Mouse (Mus musculus): ENCODE measurements at regions not wholly inside any gene's neighbourhood (a gene's known extent, or its start where the extent isn't known, plus 50 kb on each side); places are given as distances from the start of the nearest gene placed in this dataset.
A peak's percentile ranks its signal among the peaks of the same experiment; 100 is the strongest.

GRCm38 (mm10) chr17:51304964-51305363, 125.8 kb upstream of the Tbc1d5 start:
- Histone ChIP-seq H3K4me2 (0 out of 2 replicates have a peak overlapping the region, but pooled peaks have one; percentile 27), H3K4me3 (ENCODE audit: low read depth, low read length) (no peak overlapping the region), H3K27me3 (ENCODE audit: insufficient read depth, low read length) (no peaks in the 10 kb centered on the region), H3K9ac (no peak overlapping the region), H3K27ac (ENCODE audit: low read depth) (no peak overlapping the region), H3K4me1 (ENCODE audit: insufficient read depth) (no peaks in the 10 kb centered on the region), H3K9me3 (ENCODE audit: low read depth, low read length) (no peaks in the 10 kb centered on the region), H3K36me3 (ENCODE audit: insufficient read depth) (no peaks in the 10 kb centered on the region)
- DNase-seq (peak; percentile 2), ATAC-seq (ENCODE audit: insufficient read depth) (peak; percentile 76; the same call in 1 of the 2 replicates)
- 42% methylated on average over 14 of the region's 14 CpGs for WGBS
- TF ChIP-seq CTCF (IDR thresholded peaks at IDR 0.05; ENCODE audit: low read depth), result no peak

- H3K9ac ChIP-seq, result no peak overlapping the region
- no peak overlapping the region for H3K4me3 ChIP-seq (ENCODE audit: low read depth, low read length)
- H3K9me3 ChIP-seq (ENCODE audit: low read depth, low read length), result no peaks in the 10 kb centered on the region
- no peak for DNase-seq
- H3K36me3 ChIP-seq (ENCODE audit: insufficient read depth), result no peaks in the 10 kb centered on the region
- H3K27me3 ChIP-seq (ENCODE audit: insufficient read depth, low read length), result no peaks in the 10 kb centered on the region
- no peak for ATAC-seq (ENCODE audit: insufficient read depth)
- no peak for TF ChIP-seq CTCF (IDR thresholded peaks at IDR 0.05; ENCODE audit: low read depth)
- no peaks in the 10 kb centered on the region for H3K4me1 ChIP-seq (ENCODE audit: insufficient read depth)
- H3K27ac ChIP-seq (ENCODE audit: low read depth), result no peak overlapping the region
- no peak overlapping the region for H3K4me2 ChIP-seq
- WGBS, result 97% methylated on average over 1 of the region's 1 CpGs
These were observed 111.6 kb upstream of the Tbc1d5 start for GRCm38 (mm10) chr17:51290741-51291140.

GRCm38 (mm10) chr17:51288751-51289150, 109.6 kb upstream of the Tbc1d5 start:
- Histone ChIP-seq H3K9ac (no peak overlapping the region), H3K27me3 (ENCODE audit: insufficient read depth, low read length) (no peaks in the 10 kb centered on the region), H3K9me3 (ENCODE audit: low read depth, low read length) (no peaks in the 10 kb centered on the region), H3K4me2 (no peak overlapping the region), H3K4me3 (ENCODE audit: low read depth, low read length) (no peak overlapping the region), H3K4me1 (ENCODE audit: insufficient read depth) (no peaks in the 10 kb centered on the region), H3K36me3 (ENCODE audit: insufficient read depth) (no peaks in the 10 kb centered on the region), H3K27ac (ENCODE audit: low read depth) (no peak overlapping the region)
- WGBS, result 71% methylated on average over 7 of the region's 7 CpGs
- ATAC-seq (ENCODE audit: insufficient read depth) (no peak), DNase-seq (peak; percentile 13)
- TF ChIP-seq CTCF (IDR thresholded peaks at IDR 0.05; ENCODE audit: low read depth), result peak; percentile 49

GRCm38 (mm10) chr17:51287878-51288277, 108.7 kb upstream of the Tbc1d5 start:
- Histone ChIP-seq H3K27me3 (ENCODE audit: insufficient read depth, low read length) (no peaks in the 10 kb centered on the region), H3K36me3 (ENCODE audit: insufficient read depth) (no peaks in the 10 kb centered on the region), H3K9me3 (ENCODE audit: low read depth, low read length) (no peaks in the 10 kb centered on the region), H3K4me1 (ENCODE audit: insufficient read depth) (no peaks in the 10 kb centered on the region), H3K27ac (ENCODE audit: low read depth) (no peak overlapping the region), H3K4me3 (ENCODE audit: low read depth, low read length) (no peak overlapping the region), H3K9ac (no peak overlapping the region), H3K4me2 (no peak overlapping the region)
- ATAC-seq (ENCODE audit: insufficient read depth), result no peak
- TF ChIP-seq CTCF (IDR thresholded peaks at IDR 0.05; ENCODE audit: low read depth), result no peak
- 74% methylated on average over 8 of the region's 8 CpGs for WGBS
- no peak for DNase-seq

- no peak overlapping the region for H3K4me3 ChIP-seq (ENCODE audit: low read depth, low read length)
- no peaks in the 10 kb centered on the region for H3K9me3 ChIP-seq (ENCODE audit: low read depth, low read length)
- H3K27ac ChIP-seq (ENCODE audit: low read depth), result no peak overlapping the region
- no peak for TF ChIP-seq CTCF (IDR thresholded peaks at IDR 0.05; ENCODE audit: low read depth)
- H3K27me3 ChIP-seq (ENCODE audit: insufficient read depth, low read length), result no peaks in the 10 kb centered on the region
- H3K36me3 ChIP-seq (ENCODE audit: insufficient read depth), result no peaks in the 10 kb centered on the region
- ATAC-seq (ENCODE audit: insufficient read depth) (no peak), DNase-seq (no peak)
- H3K4me1 ChIP-seq (ENCODE audit: insufficient read depth), result no peaks in the 10 kb centered on the region
- H3K9ac ChIP-seq, result no peak overlapping the region
- no peak overlapping the region for H3K4me2 ChIP-seq
- 72% methylated on average over 5 of the region's 5 CpGs for WGBS
These were observed 106.2 kb upstream of the Tbc1d5 start for GRCm38 (mm10) chr17:51285362-51285761.

GRCm38 (mm10) chr17:51278771-51279170, 99.6 kb upstream of the Tbc1d5 start:
- DNase-seq, result no peak
- H3K4me3 ChIP-seq (ENCODE audit: low read depth, low read length), result no peak overlapping the region
- no peaks in the 10 kb centered on the region for H3K36me3 ChIP-seq (ENCODE audit: insufficient read depth)
- H3K4me1 ChIP-seq (ENCODE audit: insufficient read depth), result no peaks in the 10 kb centered on the region
- H3K27me3 ChIP-seq (ENCODE audit: insufficient read depth, low read length), result no peaks in the 10 kb centered on the region
- ATAC-seq (ENCODE audit: insufficient read depth), result no peak
- no peak for TF ChIP-seq CTCF (IDR thresholded peaks at IDR 0.05; ENCODE audit: low read depth)
- WGBS, result 58% methylated on average over 7 of the region's 7 CpGs
- H3K9ac ChIP-seq, result no peak overlapping the region
- no peaks in the 10 kb centered on the region for H3K9me3 ChIP-seq (ENCODE audit: low read depth, low read length)
- no peak overlapping the region for H3K4me2 ChIP-seq
- H3K27ac ChIP-seq (ENCODE audit: low read depth), result no peak overlapping the region

- no peak overlapping the region for H3K4me2 ChIP-seq
- H3K4me1 ChIP-seq (ENCODE audit: insufficient read depth), result no peaks in the 10 kb centered on the region
- 73% methylated on average over 2 of the region's 2 CpGs for WGBS
- H3K9me3 ChIP-seq (ENCODE audit: low read depth, low read length), result no peaks in the 10 kb centered on the region
- H3K9ac ChIP-seq, result no peak overlapping the region
- no peaks in the 10 kb centered on the region for H3K36me3 ChIP-seq (ENCODE audit: insufficient read depth)
- no peaks in the 10 kb centered on the region for H3K27me3 ChIP-seq (ENCODE audit: insufficient read depth, low read length)
- no peak for ATAC-seq (ENCODE audit: insufficient read depth)
- no peak for TF ChIP-seq CTCF (IDR thresholded peaks at IDR 0.05; ENCODE audit: low read depth)
- DNase-seq, result no peak
- H3K27ac ChIP-seq (ENCODE audit: low read depth), result no peak overlapping the region
- no peak overlapping the region for H3K4me3 ChIP-seq (ENCODE audit: low read depth, low read length)
These were observed 98.9 kb upstream of the Tbc1d5 start for GRCm38 (mm10) chr17:51278094-51278493.

- ATAC-seq (ENCODE audit: insufficient read depth), result no peak
- no peak for TF ChIP-seq CTCF (IDR thresholded peaks at IDR 0.05; ENCODE audit: low read depth)
- H3K9me3 ChIP-seq (ENCODE audit: low read depth, low read length), result no peaks in the 10 kb centered on the region
These were observed 98.0 kb upstream of the Tbc1d5 start for GRCm38 (mm10) chr17:51277161-51277560.

More at GRCm38 (mm10) chr17:51277161-51277560, 98.0 kb upstream of the Tbc1d5 start:
- H3K9ac ChIP-seq, result no peak overlapping the region
- no peaks in the 10 kb centered on the region for H3K4me1 ChIP-seq (ENCODE audit: insufficient read depth)
- no peak overlapping the region for H3K4me2 ChIP-seq
- H3K4me3 ChIP-seq (ENCODE audit: low read depth, low read length), result no peak overlapping the region
- no peak overlapping the region for H3K27ac ChIP-seq (ENCODE audit: low read depth)
- DNase-seq, result no peak
- H3K36me3 ChIP-seq (ENCODE audit: insufficient read depth), result no peaks in the 10 kb centered on the region
- no peaks in the 10 kb centered on the region for H3K27me3 ChIP-seq (ENCODE audit: insufficient read depth, low read length)
